Mouse (Mus musculus) embryonic facial prominence, embryonic 15.5 days (tissue): ENCODE data around the gene Zcchc7. TPM values are rescaled to one million over a fixed set of nuclear protein-coding genes. Genes with fewer than 3 reads are reported as not detected.
A peak's percentile ranks its signal among the peaks of the same experiment; 100 is the strongest.
"Not testable (repeated sequence)": the region's sequence is repeated elsewhere in the genome, so short reads cannot be mapped to it uniquely, and the experiment has no call there.

Experiments
- ATAC-seq: fragments of 200-750 bp; cut with Nextera tagmentation; 2 replicates; pipeline ENCODE4 v1.8.0; 2017; ENCODE audit warnings: low read depth, moderate TSS enrichment; ENCODE audit not compliant: insufficient number of reproducible peaks, low FRiP score, low TSS enrichment
- H3K27ac ChIP-seq: fragments of 300-500 bp; sonication (generic); replicated peaks from 2 replicates; pipeline ENCODE4 v1.5.1; 2015; ENCODE audit warnings: mild to moderate bottlenecking, inconsistent platforms
- H3K27me3 ChIP-seq: fragments of 300-500 bp; sonication (generic); 2 replicates; pipeline ENCODE4 v1.6.1; 2015; ENCODE audit warnings: inconsistent platforms
- H3K36me3 ChIP-seq: fragments of 300-500 bp; sonication (generic); 2 replicates; pipeline ENCODE4 v1.6.1; 2015; ENCODE audit warnings: mild to moderate bottlenecking, inconsistent platforms
- H3K4me1 ChIP-seq: fragments of 300-500 bp; sonication (generic); 2 replicates; pipeline ENCODE4 v1.6.1; 2015; ENCODE audit warnings: inconsistent platforms
- H3K4me2 ChIP-seq: fragments of 300-500 bp; sonication (generic); replicated peaks from 2 replicates; pipeline ENCODE4 v1.6.1; 2015; ENCODE audit warnings: mild to moderate bottlenecking, inconsistent platforms
- H3K4me3 ChIP-seq: fragments of 300-500 bp; sonication (generic); replicated peaks from 2 replicates; pipeline ENCODE4 v1.5.1; 2015; ENCODE audit warnings: mild to moderate bottlenecking, inconsistent platforms
- H3K9ac ChIP-seq: fragments of 300-500 bp; sonication (generic); 2 replicates; pipeline ENCODE4 v1.6.1; 2015; ENCODE audit warnings: inconsistent platforms
- H3K9me3 ChIP-seq: fragments of 300-500 bp; sonication (generic); replicated peaks from 2 replicates; pipeline ENCODE4 v1.6.1; 2016; ENCODE audit warnings: inconsistent platforms
- WGBS: fragments of 180-500 bp; shearing (Covaris S2); methylation state at CpG from one replicate; pipeline ENCODE4 v1.1.7; 2015; 5-methylcytosine and 5-hydroxymethylcytosine counted together
- polyA plus RNA-seq: library from polyadenylated mRNA; unstranded; fragments of >200 nt; fragmentation: Nextera tagmentation; extraction: Ambion mirVana; gene quantifications from 2 replicates; pipeline ENCODE4 v1.2.1, GENCODE M21; 2015

The Zcchc7 gene
- polyA plus RNA-seq, 1 experiment from 2014 or later, result 36.7 TPM

DNA sequence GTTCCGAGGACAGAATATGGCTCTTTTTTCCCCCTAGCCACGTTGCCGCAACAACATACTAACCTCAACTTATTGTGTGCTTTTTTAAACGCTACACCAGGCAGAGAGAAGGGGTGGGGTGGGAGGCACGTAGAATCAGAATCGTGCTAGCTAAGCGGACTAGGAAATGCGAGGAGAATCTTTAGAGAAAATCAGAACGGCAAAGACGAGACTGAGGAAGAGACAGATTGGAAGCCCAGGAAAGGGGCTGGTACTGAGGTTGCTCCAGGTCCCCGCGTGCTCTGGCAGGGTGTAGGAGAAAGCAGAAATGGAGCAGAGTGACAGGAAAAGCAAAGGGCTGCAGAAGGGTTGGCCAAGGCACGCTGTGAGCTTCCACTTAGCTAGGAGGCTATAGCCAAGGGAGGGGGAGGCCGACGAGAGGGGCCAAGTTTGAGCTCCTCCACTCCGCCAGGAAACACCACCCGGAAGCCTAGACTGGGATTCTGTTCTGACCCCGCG is 42.1 kb upstream of the Zcchc7 start:
- no peaks in the 10 kb centered on the region for H3K36me3 ChIP-seq
- H3K4me3 ChIP-seq, result no peak overlapping the region
- 0 out of 2 replicates have a peak overlapping the region, but pooled peaks have one; percentile 30 for H3K4me2 ChIP-seq
- no peak overlapping the region for H3K9ac ChIP-seq
- ATAC-seq, result no peak
- H3K9me3 ChIP-seq, result no peaks in the 10 kb centered on the region
- H3K4me1 ChIP-seq, result peaks cover 23% of the 10 kb centered on the region
- under 1% methylated on average over 19 of the region's 19 CpGs for WGBS
- peaks cover 92% of the 10 kb centered on the region for H3K27me3 ChIP-seq
- H3K27ac ChIP-seq, result no peak overlapping the region

DNA sequence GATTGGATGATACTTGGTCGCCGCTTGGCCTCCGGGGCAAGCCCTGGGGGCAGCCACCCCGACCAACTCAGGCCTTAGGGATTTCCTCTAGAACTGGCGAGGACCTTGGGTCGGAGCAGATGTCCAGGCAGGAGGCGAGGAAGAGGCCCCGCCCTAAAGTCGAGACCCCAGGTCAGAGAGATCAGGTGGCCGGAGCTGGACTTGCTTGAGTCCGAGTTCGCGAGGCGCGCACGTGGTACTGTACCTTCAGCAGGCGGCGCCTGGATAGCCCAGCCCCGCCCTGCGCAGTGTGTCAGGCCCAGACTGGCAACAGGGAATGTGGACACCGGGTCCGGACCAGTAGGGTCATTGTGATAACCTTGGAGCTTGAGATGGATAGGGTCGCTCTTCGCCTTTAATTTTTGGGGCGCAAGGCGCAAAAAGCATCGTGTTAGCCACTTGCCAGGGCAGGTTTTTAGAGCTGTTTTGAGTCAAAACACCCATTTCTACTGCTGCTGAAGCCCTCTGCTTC is 41.5 kb upstream of the Zcchc7 start:
- WGBS, result under 1% methylated on average over 27 of the region's 27 CpGs
- Histone ChIP-seq H3K4me3 (no peak overlapping the region), H3K4me2 (no peak overlapping the region), H3K36me3 (no peaks in the 10 kb centered on the region), H3K4me1 (peaks cover 23% of the 10 kb centered on the region), H3K27me3 (peaks cover 90% of the 10 kb centered on the region), H3K9me3 (no peaks in the 10 kb centered on the region), H3K27ac (no peak overlapping the region), H3K9ac (no peak overlapping the region)
- no peak for ATAC-seq

DNA sequence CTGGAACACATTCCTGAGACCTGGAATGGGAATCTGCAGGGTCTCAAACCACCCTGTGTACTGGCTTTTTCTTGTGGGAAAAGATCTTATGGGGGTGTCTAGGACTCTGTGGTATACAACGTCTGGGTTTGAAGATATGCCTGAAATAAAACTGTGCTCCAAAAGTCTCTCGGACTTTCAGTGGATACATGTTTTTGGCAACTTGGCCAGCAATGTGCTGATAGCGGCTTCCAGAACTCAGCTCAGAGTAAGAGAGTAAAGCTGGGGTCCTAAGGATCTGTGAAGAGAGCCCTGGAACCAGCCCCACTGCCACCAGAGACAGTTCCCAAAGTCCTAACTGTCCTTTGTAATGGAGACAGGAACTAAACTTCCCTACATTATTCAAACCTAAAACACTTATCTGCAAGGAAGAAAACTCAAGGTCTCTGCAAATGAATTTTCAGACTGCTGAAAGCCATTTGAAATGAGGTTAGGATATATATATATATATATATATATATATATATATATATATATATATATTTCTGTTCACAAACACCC is 40.0 kb upstream of the Zcchc7 start:
- 7% methylated on average over 3 of the region's 3 CpGs for WGBS
- Histone ChIP-seq H3K9me3 (no peaks in the 10 kb centered on the region), H3K27ac (no peak overlapping the region), H3K4me2 (no peak overlapping the region), H3K4me3 (no peak overlapping the region), H3K4me1 (peaks cover 21% of the 10 kb centered on the region), H3K36me3 (no peaks in the 10 kb centered on the region), H3K9ac (no peak overlapping the region), H3K27me3 (peaks cover 86% of the 10 kb centered on the region)
- no peak for ATAC-seq

DNA sequence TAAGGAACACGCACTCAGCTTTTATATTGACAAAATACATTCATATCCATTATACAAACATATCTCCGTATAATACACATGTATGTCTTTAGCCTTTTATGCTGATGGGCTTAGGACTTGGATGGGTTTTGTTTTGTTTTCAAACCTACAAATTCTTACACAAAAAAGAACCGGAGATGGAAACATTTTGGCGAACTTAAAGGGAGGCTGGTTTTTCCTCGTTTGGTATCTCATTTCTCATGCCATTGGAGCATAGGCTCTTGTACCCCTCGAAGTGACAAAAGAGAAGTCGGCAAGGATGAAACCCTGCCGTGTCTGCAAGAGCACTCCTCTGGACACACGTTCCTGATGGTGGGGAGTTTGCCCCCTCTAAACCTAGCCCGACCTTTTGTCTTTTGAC is 39.3 kb upstream of the Zcchc7 start:
- no peak for ATAC-seq
- Histone ChIP-seq H3K9ac (no peak overlapping the region), H3K27me3 (peaks cover 79% of the 10 kb centered on the region), H3K9me3 (no peaks in the 10 kb centered on the region), H3K27ac (no peak overlapping the region), H3K4me3 (no peak overlapping the region), H3K36me3 (no peaks in the 10 kb centered on the region), H3K4me1 (peaks cover 19% of the 10 kb centered on the region), H3K4me2 (no peak overlapping the region)
- WGBS, result 4% methylated on average over 10 of the region's 10 CpGs

DNA sequence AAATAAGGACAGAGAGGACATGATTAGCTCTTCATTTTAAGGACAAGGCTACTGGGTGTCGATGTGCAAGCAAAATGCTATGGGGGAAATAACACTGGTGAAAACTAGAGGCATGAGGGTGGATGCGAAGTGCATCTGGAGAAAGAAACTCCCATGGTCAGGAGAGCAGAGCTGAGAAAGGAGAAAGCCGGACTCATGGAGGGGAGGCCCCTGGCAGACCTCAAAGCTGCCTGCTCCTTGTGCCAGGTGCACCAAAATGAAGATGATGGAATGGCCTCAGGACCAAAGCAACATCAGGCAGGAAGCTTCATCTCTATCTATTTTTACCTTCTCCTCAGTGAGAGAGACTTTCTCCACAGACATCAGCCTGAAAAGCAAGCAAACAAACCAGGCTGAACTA is 38.0 kb upstream of the Zcchc7 start:
- ATAC-seq, result no peak
- Histone ChIP-seq H3K9ac (no peak overlapping the region), H3K4me3 (no peak overlapping the region), H3K4me1 (peaks cover 14% of the 10 kb centered on the region), H3K27ac (no peak overlapping the region), H3K4me2 (no peak overlapping the region), H3K36me3 (no peaks in the 10 kb centered on the region), H3K27me3 (peaks cover 68% of the 10 kb centered on the region), H3K9me3 (no peaks in the 10 kb centered on the region)
- 82% methylated on average over 3 of the region's 3 CpGs for WGBS

DNA sequence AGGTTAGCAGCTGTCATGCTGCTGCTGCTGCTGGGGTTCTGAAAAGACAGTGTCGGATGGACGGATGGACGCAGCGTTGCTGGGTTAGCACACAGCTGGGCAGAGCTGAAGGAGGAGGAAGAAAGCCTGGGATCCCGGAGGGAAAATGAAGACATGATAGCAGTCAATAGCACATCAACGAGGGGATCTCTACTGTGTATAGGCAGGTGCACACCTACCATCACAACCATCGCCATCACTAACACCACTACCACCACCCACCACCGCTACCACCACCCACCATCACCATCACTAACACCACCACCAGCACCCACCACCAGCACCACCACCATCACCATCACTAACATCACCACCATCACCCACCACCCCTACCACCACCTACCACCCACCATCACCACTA is 35.6 kb upstream of the Zcchc7 start:
- Histone ChIP-seq H3K27ac (no peak overlapping the region), H3K9ac (no peak overlapping the region), H3K4me1 (no peaks in the 10 kb centered on the region), H3K4me3 (no peak overlapping the region), H3K9me3 (no peaks in the 10 kb centered on the region), H3K4me2 (no peak overlapping the region), H3K27me3 (peaks cover 44% of the 10 kb centered on the region), H3K36me3 (no peaks in the 10 kb centered on the region)
- ATAC-seq, result no peak
- 88% methylated on average over 8 of the region's 8 CpGs for WGBS

DNA sequence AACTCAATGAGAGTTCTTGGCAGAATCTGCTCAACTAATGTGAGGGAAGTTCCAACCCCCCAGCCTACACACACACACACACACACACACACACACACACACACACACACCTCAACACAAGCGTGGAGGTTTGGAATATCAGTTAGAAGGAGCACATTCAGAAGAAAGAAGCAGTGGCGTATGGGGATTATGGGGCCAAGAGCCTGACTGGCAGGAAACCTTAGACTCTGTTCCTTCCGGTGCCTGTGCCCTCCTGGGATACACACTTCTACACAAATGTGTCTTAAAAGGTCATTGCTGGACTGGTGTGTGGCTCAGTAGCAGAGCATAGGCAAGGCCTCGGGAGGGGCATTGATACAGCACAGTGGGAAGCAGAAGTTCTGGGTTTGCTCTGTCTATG is 34.4 kb upstream of the Zcchc7 start:
- H3K9me3 ChIP-seq, result no peaks in the 10 kb centered on the region
- peaks cover 36% of the 10 kb centered on the region for H3K27me3 ChIP-seq
- H3K27ac ChIP-seq, result no peak overlapping the region
- H3K4me2 ChIP-seq, result no peak overlapping the region
- no peaks in the 10 kb centered on the region for H3K36me3 ChIP-seq
- ATAC-seq, result no peak
- no peak overlapping the region for H3K9ac ChIP-seq
- no peak overlapping the region for H3K4me3 ChIP-seq
- 85% methylated on average over 4 of the region's 4 CpGs for WGBS
- no peaks in the 10 kb centered on the region for H3K4me1 ChIP-seq

DNA sequence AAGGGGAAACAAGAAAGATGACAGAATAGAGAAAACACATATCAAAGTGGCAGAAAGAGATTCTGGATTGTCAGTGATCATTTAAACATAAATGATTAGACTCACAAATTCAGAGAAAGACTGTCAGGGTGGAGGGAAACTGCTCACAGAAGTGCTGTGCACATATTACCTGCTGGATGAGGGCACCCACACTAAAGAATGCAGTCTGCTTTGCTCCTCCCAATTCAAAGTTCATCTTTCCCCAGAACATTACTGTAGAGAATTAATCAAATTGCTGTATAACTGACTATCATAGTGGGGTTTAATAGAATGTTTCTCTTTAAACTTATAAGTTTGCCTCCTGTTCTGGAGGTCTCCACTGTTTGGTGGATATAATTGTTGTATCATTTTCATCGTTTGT is 15.2 kb upstream of the Zcchc7 start:
- Histone ChIP-seq H3K4me3 (no peak overlapping the region), H3K4me1 (no peaks in the 10 kb centered on the region), H3K4me2 (no peak overlapping the region), H3K36me3 (no peaks in the 10 kb centered on the region), H3K9me3 (no peaks in the 10 kb centered on the region), H3K27ac (no peak overlapping the region), H3K9ac (no peak overlapping the region), H3K27me3 (no peaks in the 10 kb centered on the region)
- ATAC-seq, result no peak
- 75% methylated on average over 1 of the region's 1 CpGs for WGBS

DNA sequence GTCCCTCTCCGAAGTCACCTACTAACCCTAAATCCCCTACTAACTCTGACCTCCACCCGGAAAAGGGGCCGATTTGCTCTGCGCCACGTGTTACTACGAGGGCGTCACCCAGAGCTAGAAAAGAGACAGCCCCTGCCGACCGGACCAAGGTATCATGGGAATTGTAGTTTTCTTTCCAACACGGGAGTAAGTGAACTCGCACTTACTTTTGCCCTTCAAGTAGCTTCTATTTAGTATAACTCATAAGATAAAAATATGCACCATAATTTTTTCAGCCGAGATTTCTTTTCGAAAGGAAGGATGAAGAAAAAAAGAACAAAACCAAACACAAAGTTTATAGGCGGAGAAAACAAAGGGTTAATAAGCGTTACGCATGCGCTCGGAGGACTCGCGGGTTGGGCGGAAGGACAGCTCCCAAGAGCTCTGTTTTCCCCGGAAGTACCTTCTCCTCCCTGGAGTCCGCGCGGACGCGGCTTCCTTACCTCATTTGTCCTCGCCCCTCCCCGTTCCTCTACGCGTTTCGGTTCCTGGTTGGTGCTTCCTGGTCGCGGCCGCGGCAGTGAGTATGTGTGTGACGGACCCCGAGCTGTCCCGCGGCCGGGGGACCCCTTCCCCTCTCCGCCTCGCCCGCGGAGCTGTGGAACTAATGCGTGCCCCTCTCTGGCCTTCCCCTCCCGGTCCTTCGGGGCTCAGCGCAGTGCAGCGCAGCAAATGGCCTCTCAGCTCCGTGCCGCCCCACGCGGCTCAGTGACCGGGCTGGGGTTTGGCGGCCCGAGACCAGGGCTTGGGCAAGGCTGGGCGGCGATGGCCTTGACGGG is 666 bp downstream of the Zcchc7 start:
- peaks cover 12% of the 10 kb centered on the region; the same call in 1 of the 2 replicates for H3K4me1 ChIP-seq
- WGBS, result under 1% methylated on average over 60 of the region's 60 CpGs
- peak overlapping the region; percentile 70 for H3K4me2 ChIP-seq
- no peaks in the 10 kb centered on the region for H3K36me3 ChIP-seq
- no peaks in the 10 kb centered on the region for H3K27me3 ChIP-seq
- peak overlapping the region; percentile 98 for H3K4me3 ChIP-seq
- peak; percentile 98 for ATAC-seq
- no peaks in the 10 kb centered on the region for H3K9me3 ChIP-seq
- peak overlapping the region; percentile 94 for H3K27ac ChIP-seq
- H3K9ac ChIP-seq, result peak overlapping the region; percentile 89

DNA sequence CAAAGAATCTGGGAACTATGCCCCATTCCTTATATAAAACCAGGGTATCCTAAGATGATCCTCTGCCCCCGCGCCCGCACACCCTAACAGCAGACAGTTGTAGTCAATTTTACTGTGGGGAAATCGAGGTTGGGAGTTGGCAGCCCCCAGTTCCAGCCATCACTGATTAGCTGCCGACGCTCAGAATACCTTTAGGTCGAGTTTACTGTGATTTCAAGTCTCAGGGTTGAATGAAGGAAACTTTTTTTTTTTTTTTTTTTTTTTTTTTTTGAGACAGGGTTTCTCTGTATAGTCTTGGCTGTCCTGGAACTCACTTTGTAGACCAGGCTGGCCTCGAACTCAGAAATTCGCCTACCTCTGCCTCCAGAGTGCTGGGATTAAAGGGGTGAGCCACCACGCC is 1.5 kb downstream of the Zcchc7 start:
- peak overlapping the region; percentile 70 for H3K4me2 ChIP-seq
- not testable (repeated sequence) for H3K9me3 ChIP-seq, H3K36me3 ChIP-seq, ATAC-seq, H3K27me3 ChIP-seq
- H3K27ac ChIP-seq, result peak overlapping the region; percentile 94
- H3K9ac ChIP-seq, result peak overlapping the region; percentile 89
- peaks cover 12% of the 10 kb centered on the region; the same call in 1 of the 2 replicates for H3K4me1 ChIP-seq
- peak overlapping the region; percentile 98 for H3K4me3 ChIP-seq
- WGBS, result 4% methylated on average over 10 of the region's 10 CpGs

DNA sequence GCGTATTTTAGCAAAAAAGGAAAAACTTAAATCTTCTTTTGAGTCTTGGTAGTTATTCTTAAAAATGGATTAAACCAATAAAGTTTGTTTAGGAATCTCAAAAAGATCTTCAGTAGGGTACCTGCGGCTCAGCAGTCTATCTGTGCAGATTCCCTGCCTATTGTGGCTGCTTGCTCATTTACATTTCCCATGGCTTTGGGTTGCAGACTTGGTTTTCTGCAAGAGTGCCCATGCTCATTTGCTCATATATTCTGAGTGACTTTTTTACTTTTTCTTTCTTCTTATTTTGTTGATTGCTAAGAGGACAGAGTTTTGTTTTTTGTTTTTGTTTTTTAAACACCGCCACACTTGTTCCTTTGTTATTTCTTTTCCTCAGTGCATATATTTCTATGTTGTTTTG is 19.2 kb downstream of the Zcchc7 start:
- Histone ChIP-seq H3K9ac (no peak overlapping the region), H3K27me3 (no peaks in the 10 kb centered on the region)
- no peak for ATAC-seq

More for the DNA sequence above, 19.2 kb downstream of the Zcchc7 start:
- peaks cover 5% of the 10 kb centered on the region; the same call in 1 of the 2 replicates for H3K36me3 ChIP-seq
- 83% methylated on average over 3 of the region's 3 CpGs for WGBS
- no peak overlapping the region for H3K27ac ChIP-seq
- H3K4me2 ChIP-seq, result no peak overlapping the region
- no peaks in the 10 kb centered on the region for H3K4me1 ChIP-seq
- H3K4me3 ChIP-seq, result no peak overlapping the region
- no peaks in the 10 kb centered on the region for H3K9me3 ChIP-seq
